Mouse (Mus musculus) CH12.LX (cell line): ENCODE measurements around the gene Zcchc7.

Experiments
- CHD2 ChIP-seq: IDR thresholded peaks from 2 replicates; pipeline ENCODE4 v1.6.1; 2011; ENCODE audit warnings: low read length, improper control_type of control experiment
- CTCF ChIP-seq, 2 experiments: IDR thresholded peaks in 1 of 2; conservative IDR thresholded peaks in 1 of 2; 2 replicates each; pipeline ENCODE4 v1.5.1; 2011 to 2012; ENCODE audit warnings: low read depth in 2 of 2, low read length in 2 of 2, improper control_type of control experiment in 1 of 2, inconsistent platforms in 1 of 2, mild to moderate bottlenecking in 1 of 2, moderate library complexity in 1 of 2
- IRF4 ChIP-seq: IDR thresholded peaks from 2 replicates; pipeline ENCODE4 v1.6.1; 2014; ENCODE audit warnings: low read depth, mild to moderate bottlenecking, inconsistent platforms, low read length, improper control_type of control experiment
- KAT2A ChIP-seq: IDR thresholded peaks from 2 replicates; pipeline ENCODE4 v1.6.1; 2012; ENCODE audit warnings: low read length, improper control_type of control experiment, inconsistent platforms; ENCODE audit not compliant: insufficient replicate concordance
- POLR2A ChIP-seq: IDR thresholded peaks from 2 replicates; pipeline ENCODE4 v1.6.1; 2011; ENCODE audit warnings: low read depth, mild to moderate bottlenecking, improper control_type of control experiment, low read length
- SMC3 ChIP-seq: IDR thresholded peaks from 2 replicates; pipeline ENCODE4 v1.6.1; 2011; ENCODE audit warnings: low read depth, low read length, improper control_type of control experiment
- UBTF ChIP-seq: IDR thresholded peaks from 2 replicates; pipeline ENCODE4 v1.6.1; 2012; ENCODE audit warnings: low read depth, mild to moderate bottlenecking, inconsistent platforms, low read length, improper control_type of control experiment, moderate library complexity

DNA sequence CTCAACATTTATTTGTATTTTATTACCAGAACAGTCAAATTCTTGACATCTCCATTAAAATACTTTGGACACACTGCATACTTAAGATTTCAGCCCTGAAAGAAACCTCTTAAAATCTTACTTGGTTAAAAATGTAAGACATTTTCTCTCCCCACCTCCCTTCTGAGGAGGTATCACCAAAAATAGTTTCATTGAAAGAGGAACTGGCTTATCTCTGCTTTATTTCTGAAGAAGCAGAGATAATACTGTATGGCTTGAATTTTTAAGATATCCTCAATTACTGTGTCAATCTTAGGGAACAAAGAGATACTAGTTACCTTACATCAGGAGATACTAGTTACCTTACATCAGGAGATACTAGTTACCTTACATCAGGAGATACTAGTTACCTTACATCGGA is 116.4 kb downstream of the Zcchc7 start:
- TF ChIP-seq IRF4 (no peak), POLR2A (no peak), CHD2 (no peak), UBTF (no peak), KAT2A (no peak), CTCF (conservative IDR thresholded peaks at IDR 0.05 in 1 of 2, IDR thresholded peaks at IDR 0.05 in 1 of 2; ENCODE audit: low read depth in 2 of 2, low read length in 2 of 2) (no peak), SMC3 (no peak)
